Mouse (Mus musculus): ENCODE measurements at regions not wholly inside any gene's neighbourhood (a gene's known extent, or its start where the extent isn't known, plus 50 kb on each side); places are given as distances from the start of the nearest gene placed in this dataset.

DNA sequence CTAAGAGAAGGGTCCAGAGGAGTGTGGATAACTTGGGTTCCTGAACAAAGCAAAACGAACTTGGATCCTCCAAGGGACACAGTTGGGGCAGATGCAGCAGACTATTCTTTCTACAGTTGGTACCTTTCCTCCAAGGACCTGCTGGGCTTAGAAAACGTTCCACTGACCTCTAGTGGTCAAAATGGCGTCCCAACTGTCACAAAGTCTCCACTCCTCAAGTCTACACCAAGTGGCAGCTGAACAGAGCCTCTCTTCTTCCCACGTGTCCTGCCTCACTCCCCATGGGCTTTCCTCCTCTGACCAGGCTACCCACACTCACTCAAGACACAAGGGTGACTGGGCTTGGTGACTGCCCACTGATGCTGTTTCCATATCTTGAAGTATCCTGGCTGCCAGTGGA lies 67.1 kb upstream of the Parp11 start:
- peak in 1 of 2 experiments; percentile 27 for DNase-seq (ENCODE audit: low spot score in 2 of 2)

DNA sequence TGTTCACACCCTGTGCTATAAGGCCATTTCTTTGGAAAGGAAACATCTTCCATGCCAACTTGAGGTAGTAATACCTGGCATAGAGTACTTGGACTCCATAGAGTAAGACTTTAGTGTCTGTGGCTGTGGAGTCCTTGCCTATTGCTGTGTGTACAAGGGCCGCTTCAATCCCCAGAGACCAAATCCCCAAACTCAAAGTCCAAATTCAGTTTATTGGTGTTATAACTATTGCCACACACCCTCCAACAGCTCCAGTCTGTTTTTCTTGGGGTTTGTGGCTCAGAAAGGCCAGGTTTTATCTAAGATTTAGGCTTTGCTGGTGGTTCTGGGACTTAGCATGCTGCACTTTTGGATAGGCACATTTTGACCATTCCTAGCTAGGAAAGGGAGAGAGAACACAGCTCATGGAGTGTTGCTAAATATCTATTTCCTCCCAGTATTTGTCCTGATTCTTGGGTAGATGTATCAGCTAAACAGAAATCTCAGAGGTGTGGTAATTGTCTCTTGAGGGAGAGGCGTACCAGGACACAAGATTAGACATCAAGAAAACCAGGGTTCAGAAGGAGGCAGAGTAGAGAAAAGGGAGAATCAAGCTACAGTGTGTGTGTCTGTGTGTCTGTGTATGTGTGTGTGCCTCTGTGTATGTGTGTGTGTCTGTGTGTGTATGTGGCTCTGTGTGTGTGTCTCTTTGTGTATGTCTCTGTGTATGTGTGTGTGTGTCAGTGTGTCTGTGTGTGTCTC lies 65.3 kb upstream of the Parp11 start:
- no peak for DNase-seq (ENCODE audit: low spot score in 2 of 2)

DNA sequence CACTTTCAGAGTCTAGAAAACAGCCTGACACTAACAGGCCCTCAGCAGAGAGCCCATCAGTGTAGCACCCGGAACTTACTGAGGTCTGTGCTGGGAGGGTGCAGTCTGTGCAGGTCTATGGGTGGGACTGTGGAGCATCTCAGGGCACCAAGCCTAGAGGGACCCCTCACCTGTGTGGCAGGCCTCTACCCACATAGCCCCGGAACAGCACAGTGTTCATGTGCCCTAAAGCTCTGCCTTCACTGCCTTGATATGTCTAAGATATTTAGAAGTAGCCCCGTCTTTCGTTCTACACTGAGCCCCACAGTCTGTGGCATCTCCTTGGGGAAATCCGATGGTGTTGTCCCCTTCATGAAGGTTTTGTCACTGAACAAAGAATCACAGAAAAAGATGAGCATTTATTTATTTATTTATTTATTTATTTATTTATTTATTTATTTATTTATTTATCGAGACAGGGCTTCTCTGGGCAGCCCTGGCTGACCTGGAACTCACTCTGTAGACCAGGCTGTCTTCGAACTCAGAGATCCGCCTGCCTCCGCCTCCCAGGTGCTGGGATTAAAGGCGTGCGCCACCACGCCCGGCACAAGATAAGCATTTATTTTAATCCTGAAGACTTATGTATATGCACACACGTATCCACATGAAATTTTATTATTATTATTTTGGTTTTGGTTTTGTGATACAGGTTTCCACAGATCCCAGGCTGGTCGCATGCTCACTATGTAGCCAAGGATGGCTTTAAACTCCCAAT lies 55.2 kb upstream of the Parp11 start:
- DNase-seq (ENCODE audit: low spot score in 2 of 2), result no peak

DNA sequence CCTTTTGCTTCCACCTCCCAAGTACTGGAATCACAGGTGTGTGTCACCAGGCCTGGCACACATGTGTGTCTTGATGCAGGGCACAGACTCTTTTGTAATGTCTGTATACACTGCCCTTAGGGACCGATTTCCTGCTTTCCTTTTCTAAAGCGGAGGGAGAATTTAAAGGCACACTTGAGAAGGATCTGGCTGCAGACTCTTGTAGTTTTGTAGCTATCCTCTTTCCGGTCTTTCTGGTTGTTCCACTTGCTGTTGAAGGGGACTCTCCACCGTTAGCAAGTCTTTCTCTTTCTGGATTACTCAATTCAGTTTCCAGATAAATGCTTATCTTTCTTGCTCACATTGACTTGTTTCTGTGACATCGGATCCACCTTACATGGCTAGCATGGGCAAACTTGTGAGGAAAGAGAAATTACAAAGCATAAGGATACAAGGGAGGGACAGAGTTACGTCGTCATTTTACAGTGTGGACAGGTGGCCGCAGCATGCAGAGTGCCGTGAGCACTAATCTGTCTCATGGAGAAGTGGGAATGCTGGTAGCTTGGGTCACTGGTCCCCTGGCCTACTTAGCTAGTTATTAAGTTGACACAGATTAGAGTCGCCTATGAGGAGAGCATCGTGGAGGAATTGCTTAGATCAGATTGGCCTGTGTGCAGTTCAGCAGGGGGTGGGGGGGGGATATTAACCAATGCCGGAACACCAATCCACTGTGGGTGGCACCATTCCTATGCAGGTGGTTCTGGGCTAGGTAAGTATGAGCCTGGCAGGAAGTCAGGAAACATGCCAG lies 54.4 kb upstream of the Parp11 start:
- DNase-seq (ENCODE audit: low spot score in 2 of 2), result no peak

DNA sequence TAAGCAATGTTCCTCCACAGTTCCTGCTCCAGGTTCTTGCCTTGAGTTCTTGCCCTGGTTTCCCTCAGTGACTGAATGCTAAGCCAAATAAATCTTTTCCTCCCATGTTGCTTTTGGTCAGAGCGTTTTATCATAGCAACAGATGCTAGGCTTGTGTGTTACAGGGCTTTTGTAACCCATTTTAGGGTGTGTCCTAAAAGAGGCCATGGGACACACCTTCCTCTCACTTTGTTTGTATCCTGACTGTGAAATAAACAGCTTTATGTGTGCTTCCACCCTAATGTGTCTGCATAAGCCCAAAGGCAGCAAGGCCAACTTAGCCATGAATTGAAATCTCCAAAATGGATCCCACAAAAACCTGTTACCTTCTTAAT lies 53.9 kb upstream of the Parp11 start:
- DNase-seq (ENCODE audit: low spot score in 2 of 2), result no peak

DNA sequence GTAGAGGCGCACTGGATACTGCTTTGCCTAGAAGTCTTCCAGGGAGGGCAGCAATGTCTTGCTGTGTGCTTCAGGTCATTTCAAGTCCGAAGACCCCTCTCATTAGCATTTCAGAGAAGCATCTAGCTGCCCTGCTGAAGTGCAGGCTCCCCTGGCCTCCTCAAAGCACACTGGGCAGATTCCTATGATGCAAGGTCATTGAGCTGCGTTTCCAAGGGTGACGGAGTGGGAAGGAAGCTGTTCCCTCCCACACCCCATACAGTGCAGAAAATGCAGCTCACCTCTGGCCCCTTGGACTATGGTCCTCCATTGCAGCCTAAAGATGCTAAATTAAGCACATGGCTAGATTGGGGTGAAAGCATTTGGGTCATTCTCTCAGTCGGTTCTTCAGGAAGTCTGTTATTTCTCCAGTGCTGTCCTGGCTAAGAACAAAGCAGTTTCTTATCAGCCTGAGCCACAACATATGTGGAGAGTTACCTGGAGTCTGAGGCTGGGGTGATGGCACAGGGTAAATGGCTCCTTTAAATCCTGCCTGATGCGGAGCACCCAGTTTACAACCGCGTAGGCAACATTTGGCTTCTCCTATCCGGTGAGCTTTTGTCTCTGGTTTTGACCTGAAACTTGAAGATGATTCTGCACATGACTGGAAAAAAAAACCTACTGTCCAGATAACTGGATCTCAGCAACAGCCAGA lies 52.6 kb upstream of the Parp11 start:
- DNase-seq (ENCODE audit: low spot score in 2 of 2), result no peak

Measured in spleen, postnatal 14 days (tissue).